Mouse (Mus musculus) embryonic facial prominence, embryonic 11.5 days (tissue): ENCODE measurements around the gene Dock9. TPM values are rescaled to one million over a fixed set of nuclear protein-coding genes. Genes with fewer than 3 reads are reported as not detected.

Source experiments
- ATAC-seq: fragments of 200-750 bp; cut with Nextera tagmentation; replicated peaks from 2 replicates; pipeline ENCODE4 v1.8.0; 2017; ENCODE audit warnings: low read depth; ENCODE audit not compliant: insufficient number of reproducible peaks, low FRiP score, low TSS enrichment
- DNase-seq: peaks from one replicate; pipeline ENCODE4 v3.0.0-alpha.2; 2015; ENCODE audit warnings: low spot score
- H3K27ac ChIP-seq: fragments of 300-500 bp; sonication (generic); replicated peaks from 2 replicates; pipeline ENCODE4 v1.5.1; 2014; ENCODE audit warnings: mild to moderate bottlenecking, low read depth, low read length, control low read depth
- H3K27me3 ChIP-seq: fragments of 300-500 bp; sonication (generic); 2 replicates; pipeline ENCODE4 v1.6.1; 2014; ENCODE audit warnings: mild to moderate bottlenecking, low read length, moderate library complexity, mixed read lengths; ENCODE audit not compliant: control insufficient read depth, insufficient read depth
- H3K36me3 ChIP-seq: fragments of 300-500 bp; sonication (generic); replicated peaks from 2 replicates; pipeline ENCODE4 v1.6.1; 2014; ENCODE audit warnings: low read depth, mild to moderate bottlenecking, low read length, moderate library complexity, mixed read lengths; ENCODE audit not compliant: control insufficient read depth, insufficient read depth
- H3K4me1 ChIP-seq: fragments of 300-500 bp; sonication (generic); 2 replicates; pipeline ENCODE4 v1.6.1; 2014; ENCODE audit warnings: low read length, mixed read lengths; ENCODE audit not compliant: control insufficient read depth, insufficient read depth
- H3K4me2 ChIP-seq: fragments of 300-500 bp; sonication (generic); 2 replicates; pipeline ENCODE4 v1.6.1; 2014; ENCODE audit warnings: low read depth, mild to moderate bottlenecking, control low read depth, low read length, moderate library complexity
- H3K4me3 ChIP-seq: fragments of 300-500 bp; sonication (generic); 2 replicates; pipeline ENCODE4 v1.5.1; 2014; ENCODE audit warnings: low read depth, low read length, control low read depth
- H3K9ac ChIP-seq: fragments of 300-500 bp; sonication (generic); replicated peaks from 2 replicates; pipeline ENCODE4 v1.6.1; 2014; ENCODE audit warnings: mild to moderate bottlenecking, control low read depth, low read length
- H3K9me3 ChIP-seq: fragments of 300-500 bp; sonication (generic); replicated peaks from 2 replicates; pipeline ENCODE4 v1.6.1; 2016; ENCODE audit warnings: mild to moderate bottlenecking, low read length, inconsistent platforms, mixed read lengths; ENCODE audit not compliant: control insufficient read depth
- WGBS: fragments of 180-500 bp; shearing (Covaris S2); extraction: QIAGEN DNeasy Blood & Tissue Kit; methylation state at CpG from one replicate; pipeline ENCODE4 v1.1.7; 2014; 5-methylcytosine and 5-hydroxymethylcytosine counted together
- polyA plus RNA-seq: library from polyadenylated mRNA; unstranded; fragments of >200 nt; fragmentation: Nextera tagmentation; extraction: Ambion mirVana; gene quantifications from 2 replicates; pipeline ENCODE4 v1.2.1, GENCODE M21; 2014

Gene Dock9
- polyA plus RNA-seq, 1 experiment from 2014 or later = 4.9 TPM

DNA sequence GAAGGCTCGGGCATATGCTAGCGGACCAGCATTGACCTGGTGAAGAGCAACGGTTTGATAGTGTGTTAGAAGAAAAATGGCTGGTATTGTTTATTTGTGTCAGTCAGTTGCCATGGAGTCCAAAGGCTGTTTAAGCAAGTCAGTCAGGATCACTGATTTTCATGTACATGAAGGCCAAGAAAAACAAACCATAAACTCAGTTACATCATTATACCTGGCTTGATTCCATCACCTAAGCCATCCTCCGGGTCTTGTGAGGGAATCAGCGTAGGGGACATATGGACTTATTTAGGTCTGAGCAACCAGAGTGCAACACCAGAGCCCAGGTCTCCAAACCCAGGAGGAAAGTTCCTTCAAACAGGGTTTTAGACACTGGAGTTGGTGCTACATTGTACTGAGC lies 251.0 kb downstream of the Dock9 start:
- H3K4me2 ChIP-seq = no peak overlapping the region
- H3K27me3 ChIP-seq = no peaks in the 10 kb centered on the region
- H3K36me3 ChIP-seq = no peaks in the 10 kb centered on the region
- no peak for DNase-seq
- 94% methylated on average over 5 of the region's 5 CpGs for WGBS
- ATAC-seq = no peak
- H3K9me3 ChIP-seq = no peaks in the 10 kb centered on the region
- H3K27ac ChIP-seq = no peak overlapping the region
- no peak overlapping the region for H3K4me3 ChIP-seq
- no peak overlapping the region for H3K9ac ChIP-seq
- no peaks in the 10 kb centered on the region for H3K4me1 ChIP-seq

DNA sequence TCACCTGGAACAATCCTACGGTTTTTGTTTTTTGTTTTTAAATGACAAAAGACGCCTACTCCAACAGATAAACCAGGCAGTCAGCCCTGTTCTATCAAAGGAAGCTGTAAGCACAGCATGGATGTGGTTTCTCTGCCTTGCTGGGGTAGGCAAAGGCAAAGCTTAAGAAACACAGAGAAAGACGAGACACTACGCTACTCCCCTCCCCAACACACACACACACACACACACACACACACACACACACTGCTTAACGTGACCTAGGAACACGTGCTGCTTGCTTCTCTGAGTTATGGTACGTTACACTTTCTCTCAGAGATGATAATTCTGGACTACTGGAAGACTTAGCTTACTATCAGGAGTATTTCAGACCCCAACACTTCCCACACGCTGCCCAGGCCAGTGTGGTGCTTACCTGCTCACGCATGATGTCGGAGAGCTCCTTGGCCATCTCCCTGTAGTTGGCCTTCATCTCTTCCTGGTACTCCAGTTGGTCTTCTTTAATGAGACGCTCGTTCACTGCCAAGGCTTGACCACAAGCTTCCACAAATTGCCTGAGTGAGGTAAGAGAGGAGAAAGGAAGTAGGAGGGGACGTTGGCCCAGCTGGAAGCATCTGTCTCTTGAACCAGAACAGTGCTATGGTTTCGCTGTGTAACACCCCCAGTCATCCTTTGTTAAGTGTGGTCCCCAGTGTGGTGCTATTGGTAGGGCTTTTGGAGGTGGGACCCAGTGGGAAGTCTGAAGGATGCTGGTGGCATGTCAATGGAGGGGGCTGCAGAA lies 251.9 kb downstream of the Dock9 start:
- H3K4me2 ChIP-seq = no peak overlapping the region
- H3K9me3 ChIP-seq = no peaks in the 10 kb centered on the region
- no peak overlapping the region for H3K4me3 ChIP-seq
- no peak overlapping the region for H3K27ac ChIP-seq
- H3K27me3 ChIP-seq = no peaks in the 10 kb centered on the region
- no peaks in the 10 kb centered on the region for H3K36me3 ChIP-seq
- no peak for ATAC-seq
- no peak for DNase-seq
- H3K4me1 ChIP-seq = no peaks in the 10 kb centered on the region
- no peak overlapping the region for H3K9ac ChIP-seq
- 89% methylated on average over 14 of the region's 14 CpGs for WGBS

DNA sequence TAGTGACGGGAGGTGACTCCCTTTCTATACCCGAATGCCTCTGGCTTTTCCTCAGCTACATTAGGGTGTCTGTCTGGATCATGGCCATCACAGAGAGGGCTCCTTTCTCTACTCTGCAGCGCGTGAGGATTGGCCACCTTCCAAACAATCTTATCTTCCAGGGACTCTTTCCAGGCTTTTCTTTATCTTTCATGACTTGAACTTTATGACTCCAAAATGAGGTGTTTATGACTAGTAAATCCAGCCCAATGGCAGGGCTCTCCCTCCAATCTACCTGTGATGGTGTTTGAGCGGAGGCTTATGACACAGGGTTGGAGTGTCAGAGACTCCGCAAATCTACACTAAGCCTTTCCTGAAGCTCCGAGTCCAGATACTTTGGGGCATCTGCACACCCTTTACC lies 256.4 kb downstream of the Dock9 start:
- no peaks in the 10 kb centered on the region for H3K27me3 ChIP-seq
- H3K4me2 ChIP-seq = no peak overlapping the region
- no peaks in the 10 kb centered on the region for H3K4me1 ChIP-seq
- no peaks in the 10 kb centered on the region for H3K9me3 ChIP-seq
- H3K4me3 ChIP-seq = no peak overlapping the region
- ATAC-seq (no peak), DNase-seq (no peak)
- H3K9ac ChIP-seq = no peak overlapping the region
- WGBS = 94% methylated on average over 7 of the region's 7 CpGs
- H3K36me3 ChIP-seq = no peaks in the 10 kb centered on the region
- H3K27ac ChIP-seq = no peak overlapping the region

DNA sequence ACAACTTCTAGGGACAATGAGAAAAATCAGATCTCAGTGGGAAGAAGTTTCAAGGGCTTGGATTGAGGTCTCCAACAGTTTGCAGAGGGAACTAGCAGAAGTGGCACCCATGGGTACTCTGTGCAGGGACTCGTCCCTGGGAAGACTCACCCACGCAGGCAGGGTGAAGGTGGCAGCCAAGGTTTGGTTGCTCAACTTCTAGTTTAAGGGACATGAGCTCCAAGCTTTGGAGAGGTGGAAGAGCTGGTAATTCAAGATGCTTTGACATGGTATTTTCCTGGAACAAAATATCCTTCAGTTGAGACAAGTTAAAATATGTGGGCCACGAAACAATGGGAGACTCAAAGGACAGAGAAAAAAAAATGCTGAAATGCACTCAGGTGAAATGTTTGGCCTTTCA lies 263.1 kb downstream of the Dock9 start:
- WGBS = 77% methylated on average over 3 of the region's 3 CpGs
- no peak for ATAC-seq
- Histone ChIP-seq H3K9me3 (no peaks in the 10 kb centered on the region), H3K9ac (no peak overlapping the region), H3K4me2 (no peak overlapping the region), H3K36me3 (no peaks in the 10 kb centered on the region), H3K4me1 (no peaks in the 10 kb centered on the region), H3K27ac (no peak overlapping the region), H3K4me3 (no peak overlapping the region), H3K27me3 (no peaks in the 10 kb centered on the region)
- DNase-seq = no peak

DNA sequence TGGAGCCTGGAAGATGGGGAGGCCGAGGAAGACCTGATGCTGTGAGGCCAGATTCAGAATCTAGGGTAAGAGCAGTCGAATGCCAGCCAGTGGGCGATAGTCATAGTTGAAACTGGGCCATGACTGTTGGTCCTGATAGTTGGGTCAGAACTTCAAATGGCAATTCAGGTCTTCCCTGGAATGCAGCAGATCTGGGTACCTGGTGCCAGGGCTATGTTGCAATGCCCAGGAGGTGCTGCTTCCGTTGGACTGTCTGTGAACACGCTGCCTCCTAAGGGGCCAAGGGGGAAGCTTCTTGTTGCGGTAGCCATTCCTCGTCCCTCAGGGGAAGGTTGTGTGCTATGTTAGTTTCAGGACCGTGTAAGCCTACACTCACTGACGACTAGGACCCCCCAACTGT lies 266.8 kb downstream of the Dock9 start:
- H3K27ac ChIP-seq = no peak overlapping the region
- no peak overlapping the region for H3K4me3 ChIP-seq
- WGBS = 78% methylated on average over 9 of the region's 9 CpGs
- no peak for DNase-seq
- no peak for ATAC-seq
- no peaks in the 10 kb centered on the region for H3K9me3 ChIP-seq
- no peaks in the 10 kb centered on the region for H3K36me3 ChIP-seq
- H3K27me3 ChIP-seq = no peaks in the 10 kb centered on the region
- H3K9ac ChIP-seq = no peak overlapping the region
- H3K4me1 ChIP-seq = no peaks in the 10 kb centered on the region
- H3K4me2 ChIP-seq = no peak overlapping the region

DNA sequence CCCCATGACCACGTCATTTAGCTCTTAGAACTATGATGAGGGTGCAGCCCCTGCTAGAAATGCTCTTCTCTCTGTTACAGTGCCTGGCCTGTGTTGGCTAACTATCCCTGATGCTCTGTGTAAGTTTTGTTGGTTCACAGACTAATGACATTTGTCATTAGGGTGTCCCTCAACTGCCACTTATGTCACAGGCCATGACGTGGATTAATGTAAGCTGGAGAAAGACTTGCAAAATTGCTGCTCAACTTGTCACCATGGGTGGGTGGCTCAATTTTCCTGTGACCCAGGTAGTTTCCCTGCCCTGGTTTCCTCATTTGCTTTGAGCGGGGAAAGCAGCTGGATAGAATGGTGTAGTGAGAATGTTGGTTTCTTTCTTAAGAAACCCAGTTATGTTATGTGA lies 269.8 kb downstream of the Dock9 start:
- Histone ChIP-seq H3K9me3 (no peaks in the 10 kb centered on the region), H3K4me2 (no peak overlapping the region), H3K4me1 (no peaks in the 10 kb centered on the region), H3K27me3 (no peaks in the 10 kb centered on the region), H3K27ac (no peak overlapping the region), H3K9ac (no peak overlapping the region), H3K36me3 (no peaks in the 10 kb centered on the region), H3K4me3 (no peak overlapping the region)
- ATAC-seq (no peak), DNase-seq (no peak)
- 86% methylated on average over 3 of the region's 3 CpGs for WGBS

DNA sequence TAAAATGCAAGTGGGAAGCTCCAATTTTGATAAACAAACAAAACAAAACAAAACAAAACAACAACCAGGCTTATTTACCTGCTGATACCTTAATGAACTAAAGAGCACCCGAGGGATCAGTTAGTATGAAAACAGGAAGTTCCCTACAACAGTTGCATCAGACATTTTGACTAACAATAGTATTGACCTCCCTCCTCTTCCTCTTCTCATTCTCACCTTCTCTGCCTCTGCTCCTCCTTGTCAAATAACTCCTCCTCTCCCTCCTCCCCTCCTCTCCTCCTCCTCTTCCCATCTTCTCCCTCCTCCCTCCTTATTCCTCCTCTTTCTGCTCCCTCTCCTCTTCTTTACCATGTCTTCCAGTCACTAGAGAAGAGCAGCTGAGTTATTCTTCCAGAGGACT lies 270.4 kb downstream of the Dock9 start:
- WGBS = 86% methylated on average over 1 of the region's 1 CpGs
- no peak overlapping the region for H3K4me3 ChIP-seq
- no peak for ATAC-seq
- H3K9me3 ChIP-seq = no peaks in the 10 kb centered on the region
- H3K9ac ChIP-seq = no peak overlapping the region
- no peak overlapping the region for H3K4me2 ChIP-seq
- H3K4me1 ChIP-seq = no peaks in the 10 kb centered on the region
- H3K36me3 ChIP-seq = no peaks in the 10 kb centered on the region
- H3K27me3 ChIP-seq = no peaks in the 10 kb centered on the region
- H3K27ac ChIP-seq = no peak overlapping the region
- DNase-seq = no peak

DNA sequence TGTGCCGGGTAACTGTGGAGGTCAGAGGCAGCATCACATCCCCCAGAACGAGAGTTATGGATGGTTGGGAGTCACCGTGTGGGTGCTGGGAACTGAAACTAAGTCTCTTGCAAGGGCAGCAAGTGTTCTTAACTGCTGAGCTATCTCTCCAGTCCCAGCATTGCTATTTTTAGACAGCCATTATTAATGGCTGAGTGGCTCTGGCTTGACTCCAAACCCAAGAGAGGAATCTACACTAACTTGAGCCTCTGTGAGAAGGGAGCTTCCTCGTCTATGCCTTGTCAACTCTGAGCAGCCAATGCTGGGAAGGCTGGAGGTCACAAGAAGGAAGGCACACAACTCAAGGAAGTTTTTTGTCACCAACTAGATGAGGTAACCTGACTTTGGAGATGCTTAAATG lies 275.9 kb downstream of the Dock9 start:
- Histone ChIP-seq H3K4me3 (no peak overlapping the region), H3K36me3 (no peaks in the 10 kb centered on the region), H3K4me1 (no peaks in the 10 kb centered on the region), H3K27ac (no peak overlapping the region), H3K9me3 (no peaks in the 10 kb centered on the region), H3K4me2 (no peak overlapping the region), H3K27me3 (no peaks in the 10 kb centered on the region), H3K9ac (no peak overlapping the region)
- no peak for ATAC-seq
- no peak for DNase-seq
- WGBS = 78% methylated on average over 4 of the region's 4 CpGs
